Mouse (Mus musculus): ENCODE measurements at regions not wholly inside any gene's neighbourhood (a gene's known extent, or its start where the extent isn't known, plus 50 kb on each side); places are given as distances from the start of the nearest gene placed in this dataset.

DNA sequence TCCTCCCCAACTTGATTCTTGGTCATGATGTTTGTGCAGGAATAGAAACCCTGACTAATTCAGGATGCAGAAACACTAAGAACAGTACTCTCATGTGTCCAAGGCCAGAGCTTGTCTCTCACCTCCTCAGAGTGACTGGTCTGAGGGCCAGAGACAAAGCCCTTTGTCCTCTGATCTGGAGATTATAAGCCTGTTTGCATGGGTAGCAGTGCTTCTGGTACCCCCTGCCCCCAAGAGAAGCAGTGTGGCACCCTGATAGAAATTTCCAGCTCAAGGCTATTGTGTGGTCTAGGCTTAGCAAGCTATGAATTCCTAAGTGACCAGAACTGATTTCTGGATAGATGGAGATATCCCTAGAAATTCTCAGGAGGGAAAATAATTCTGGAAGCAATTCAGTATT is 380.2 kb downstream of the Cd83 start:
- in situ Hi-C loops (cut with MboI; ENCODE audit: unreplicated experiment in 2 of 2): no loop called here

DNA sequence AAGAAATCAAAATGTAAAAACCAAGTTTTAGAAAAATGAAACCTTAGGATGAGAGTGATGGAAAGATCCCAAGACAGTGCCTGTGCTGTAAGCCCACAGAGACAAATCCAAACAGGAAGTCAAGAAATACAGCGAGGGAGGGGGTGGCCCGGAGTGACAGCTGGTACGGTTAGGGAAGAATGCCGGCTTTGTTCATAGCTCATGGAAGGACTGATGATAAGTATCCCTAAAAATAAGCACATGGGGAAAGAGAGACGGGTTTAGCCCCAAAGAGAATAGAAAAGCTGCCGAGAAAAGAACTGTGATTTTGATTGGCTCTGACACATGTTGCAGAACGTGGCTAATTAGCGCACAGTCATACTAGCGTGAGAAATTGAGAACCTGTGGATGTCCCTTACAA is 382.6 kb downstream of the Cd83 start:
- in situ Hi-C loops (cut with MboI; ENCODE audit: unreplicated experiment in 2 of 2): no loop called here

DNA sequence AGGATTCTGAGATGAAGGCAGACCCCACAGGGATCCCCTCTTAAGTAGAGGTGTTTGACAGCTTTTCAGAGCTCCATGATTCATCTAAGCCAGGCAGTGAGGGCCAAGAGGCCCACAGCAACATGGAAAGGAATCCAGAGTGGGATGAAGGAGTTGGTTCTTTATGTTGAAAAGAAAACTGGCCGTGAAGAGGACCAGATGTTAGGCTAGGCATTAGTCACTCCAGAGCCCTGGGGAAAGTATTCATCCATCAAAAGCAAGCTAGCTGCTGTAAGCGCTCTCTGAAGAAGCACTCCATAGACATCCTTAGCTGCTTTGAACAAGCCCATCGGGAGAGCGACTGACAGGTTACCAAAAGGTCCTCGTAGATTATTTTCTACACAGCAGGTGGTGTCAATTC is 383.6 kb downstream of the Cd83 start:
- in situ Hi-C loops (cut with MboI; ENCODE audit: unreplicated experiment in 2 of 2): no loop called here

DNA sequence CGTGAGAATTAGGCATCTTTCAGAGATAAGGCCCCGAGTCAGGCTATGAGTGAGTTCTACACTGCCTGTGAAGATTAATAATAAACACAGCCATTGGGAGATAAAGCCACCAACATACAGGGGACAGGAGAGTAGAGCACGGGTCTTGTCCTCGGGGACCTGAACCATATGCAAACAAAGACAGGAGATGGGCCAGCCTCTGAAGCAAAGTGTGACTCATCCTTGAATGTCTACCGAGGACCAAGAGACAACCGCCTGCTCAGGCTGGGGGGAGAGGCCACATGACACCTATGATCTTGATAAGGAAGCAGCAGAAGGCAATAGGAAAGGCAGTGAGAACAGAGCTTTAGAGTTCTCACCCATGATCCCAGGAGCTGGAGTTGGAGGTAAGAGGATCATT is 387.1 kb downstream of the Cd83 start:
- in situ Hi-C loops (cut with MboI; ENCODE audit: unreplicated experiment in 2 of 2): no loop called here

DNA sequence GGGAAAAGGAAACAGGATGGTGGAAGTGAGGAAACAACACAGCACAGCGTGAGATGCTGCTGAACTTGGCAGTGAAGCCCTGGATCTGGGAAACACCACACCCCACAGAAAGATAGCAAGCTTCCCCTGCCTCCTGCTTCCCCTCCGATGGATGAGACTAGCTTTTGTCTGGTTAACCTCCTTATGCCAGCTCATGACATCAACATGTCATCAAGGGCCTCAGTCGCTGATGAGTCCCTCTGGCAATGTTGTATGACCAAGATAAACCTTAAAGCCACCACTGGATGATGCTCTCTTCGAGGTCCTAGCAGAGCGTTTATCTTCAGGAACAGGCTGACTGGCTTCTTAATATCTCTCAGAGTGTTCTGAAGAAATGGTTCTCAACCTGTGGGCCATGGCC is 388.1 kb downstream of the Cd83 start:
- in situ Hi-C loops (cut with MboI; ENCODE audit: unreplicated experiment in 2 of 2): no loop called here

DNA sequence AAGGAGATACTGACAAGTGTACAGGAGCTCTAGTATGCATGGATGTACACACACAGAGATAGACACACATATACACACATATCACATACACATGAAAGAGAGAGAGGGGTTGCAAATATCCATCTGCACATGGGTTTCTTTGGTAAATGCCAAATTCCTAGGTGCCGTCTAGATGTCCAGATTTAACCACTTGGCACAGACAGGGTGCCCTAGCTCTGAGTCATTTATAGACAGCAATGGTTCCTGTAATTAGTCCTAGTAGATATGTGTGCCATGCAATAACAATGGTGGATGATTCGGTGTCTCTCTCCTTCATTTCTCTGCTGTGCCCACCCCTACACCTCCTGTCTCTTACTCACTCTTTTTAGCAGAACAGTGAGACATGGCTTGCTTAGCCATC is 389.7 kb downstream of the Cd83 start:
- in situ Hi-C loops (cut with MboI; ENCODE audit: unreplicated experiment in 2 of 2): no loop called here

DNA sequence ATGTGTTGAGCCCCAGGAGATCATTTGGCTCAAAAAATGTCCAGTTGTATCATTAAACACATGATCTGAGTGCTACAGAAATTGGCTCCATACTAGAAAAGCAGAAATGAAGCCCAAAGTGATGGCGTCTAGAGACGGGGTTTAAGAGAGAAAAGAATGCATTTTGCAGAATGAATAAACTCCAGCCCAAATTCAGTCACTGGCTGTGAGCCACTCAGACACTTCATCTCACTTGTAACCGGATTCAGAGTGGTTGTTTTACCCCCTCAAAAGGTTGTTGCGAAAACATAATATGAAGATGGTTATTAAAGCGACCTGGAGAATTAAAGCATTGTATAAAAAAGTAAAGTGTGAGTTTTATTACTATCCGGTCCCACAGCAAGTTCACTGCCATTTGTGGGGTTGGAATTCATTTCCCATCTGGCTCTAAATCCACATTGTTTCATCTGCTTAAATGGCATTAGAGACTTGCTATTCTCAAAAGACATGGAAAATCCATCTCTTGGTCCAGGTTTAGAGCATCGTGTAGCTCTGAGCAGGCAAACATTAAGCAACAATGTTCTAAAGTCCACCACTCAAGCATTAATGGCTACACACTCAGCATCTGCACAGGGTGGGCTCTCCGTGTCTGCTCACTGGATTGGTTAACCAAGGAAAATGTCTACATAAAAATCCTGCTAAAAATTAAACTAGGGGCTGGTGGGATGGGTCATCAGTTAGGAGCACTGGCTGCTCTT is 390.9 kb downstream of the Cd83 start:
- in situ Hi-C loops (cut with MboI; ENCODE audit: unreplicated experiment in 2 of 2): no loop called here

DNA sequence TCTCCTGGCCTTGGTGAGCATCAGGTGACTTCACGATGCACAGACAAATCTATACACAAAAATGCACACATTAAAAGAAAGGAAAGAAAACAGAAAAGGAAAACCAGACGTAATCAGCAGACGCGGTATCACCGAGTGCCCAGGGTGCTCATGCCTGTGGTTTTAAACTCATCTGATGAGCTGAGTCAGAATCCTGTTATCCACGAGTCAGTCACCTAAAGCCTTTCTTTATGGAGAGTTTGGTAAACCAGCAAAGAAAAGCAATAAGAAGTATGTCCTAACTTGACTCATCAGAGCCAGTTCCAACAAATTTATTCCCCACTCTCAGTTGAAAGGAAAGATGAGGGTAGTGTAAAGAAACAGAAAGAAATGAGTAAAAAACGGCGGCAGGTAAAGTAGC is 391.5 kb downstream of the Cd83 start:
- in situ Hi-C loops (cut with MboI; ENCODE audit: unreplicated experiment in 2 of 2): no loop called here

DNA sequence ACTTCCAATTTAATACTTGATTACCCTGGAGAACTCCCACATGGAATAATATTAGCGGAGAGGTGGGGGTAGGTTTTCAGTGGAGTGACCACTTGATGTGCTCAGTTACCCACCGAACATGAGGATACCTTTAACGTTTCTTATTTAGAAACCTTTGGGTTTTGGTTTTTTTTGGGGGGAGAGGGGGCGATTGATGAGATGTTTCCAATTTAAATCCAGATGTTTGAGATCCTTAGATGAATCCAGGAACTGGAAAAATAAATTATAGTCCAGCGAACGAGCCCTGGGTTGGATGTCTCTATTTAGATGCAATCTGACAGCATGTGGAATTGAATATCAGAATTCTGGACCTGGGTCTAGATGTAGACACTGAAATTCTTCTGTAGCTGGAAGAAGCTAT is 393.4 kb downstream of the Cd83 start:
- in situ Hi-C loops (cut with MboI; ENCODE audit: unreplicated experiment in 2 of 2): no loop called here

DNA sequence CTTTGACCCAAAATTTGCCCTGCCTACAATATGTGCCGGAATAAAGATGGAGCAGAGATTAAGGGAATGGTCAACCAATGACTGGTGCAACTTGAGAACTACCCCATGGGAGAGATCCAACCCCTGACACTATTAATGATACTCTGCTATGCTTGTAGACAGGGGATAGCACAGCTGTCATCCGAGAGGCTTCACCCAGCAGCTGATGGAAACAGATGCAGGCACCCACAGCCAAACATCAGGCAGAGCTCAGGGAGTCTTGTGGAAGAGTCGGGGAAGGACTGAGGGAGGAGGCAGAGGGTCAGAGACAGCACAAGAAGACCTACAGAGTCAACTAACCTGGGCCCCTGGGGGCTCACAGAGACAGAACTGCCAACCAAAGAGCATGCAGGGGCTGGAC is 395.8 kb downstream of the Cd83 start:
- in situ Hi-C loops (cut with MboI; ENCODE audit: unreplicated experiment in 2 of 2): no loop called here

DNA sequence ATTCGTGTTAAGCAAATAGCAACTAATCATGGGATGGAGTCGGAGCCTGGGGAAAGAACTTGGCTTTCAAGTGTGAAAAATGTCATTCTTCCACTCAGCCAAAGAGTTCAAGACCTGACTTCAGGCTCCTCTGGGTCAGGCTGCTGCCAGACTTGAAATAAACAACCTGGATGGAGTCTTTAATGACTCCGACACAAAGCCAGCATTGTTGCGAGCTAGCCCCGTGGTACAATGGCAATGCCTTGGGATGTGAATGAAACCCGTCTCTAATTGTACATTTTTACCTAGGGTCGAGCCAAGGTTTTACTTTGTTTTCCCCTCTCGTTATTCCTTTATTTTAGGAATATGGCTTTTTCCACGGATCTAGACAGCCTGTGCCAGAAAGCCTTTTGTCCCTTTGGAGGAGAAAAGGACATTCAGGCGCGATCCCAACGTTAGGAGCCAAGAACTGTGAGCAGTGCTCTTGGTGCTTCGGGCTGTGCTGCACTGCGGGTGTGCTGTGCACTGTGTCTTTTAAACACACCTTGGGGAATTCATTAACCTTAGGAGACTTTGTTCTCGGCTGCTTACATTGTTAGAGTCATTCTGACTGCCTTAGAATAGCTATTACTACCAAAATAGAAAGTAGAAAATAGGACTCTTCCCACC is 398.1 kb downstream of the Cd83 start:
- in situ Hi-C loops (cut with MboI; ENCODE audit: unreplicated experiment in 2 of 2): no loop called here

DNA sequence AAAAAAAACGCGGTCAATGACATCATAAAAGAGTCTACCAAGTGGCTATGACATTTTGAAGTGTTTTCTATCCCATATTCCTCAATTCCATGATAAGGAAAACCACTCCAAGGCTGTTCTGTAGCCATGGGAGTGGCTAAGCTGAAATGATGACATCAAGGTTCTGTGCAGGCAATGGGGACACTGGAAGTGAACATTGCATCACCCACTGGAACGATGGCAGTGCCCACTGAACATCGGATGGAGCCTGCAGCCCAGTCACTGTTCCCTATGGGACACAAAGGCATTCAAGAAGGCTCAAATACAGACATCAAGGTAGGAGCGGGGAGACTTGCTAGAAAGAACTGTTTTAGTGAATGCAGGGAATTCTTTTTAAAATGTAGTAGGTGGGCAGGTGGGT is 410.8 kb downstream of the Cd83 start:
- in situ Hi-C loops (cut with MboI; ENCODE audit: unreplicated experiment in 2 of 2): no loop called here

DNA sequence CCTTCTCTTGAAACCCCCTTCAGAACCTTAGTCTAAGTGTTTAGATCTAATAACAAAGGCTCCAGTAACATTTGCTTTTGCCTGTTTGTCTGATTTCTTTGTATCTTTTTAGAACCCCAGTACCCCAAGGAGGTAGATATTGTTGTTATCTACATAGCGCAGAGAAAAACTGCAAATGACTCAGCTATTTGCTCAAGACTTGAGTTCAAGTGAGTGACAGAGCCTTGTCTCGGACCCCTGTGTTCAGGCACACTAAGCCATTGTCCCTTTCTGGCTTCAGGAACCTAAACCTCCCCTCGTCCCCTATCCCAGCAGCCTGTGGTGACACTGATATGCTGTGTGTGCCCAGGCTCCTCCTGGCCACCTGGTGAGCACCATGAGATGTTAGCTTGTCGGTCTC is 421.5 kb downstream of the Cd83 start:
- in situ Hi-C loops (cut with MboI; ENCODE audit: unreplicated experiment in 2 of 2): no loop called here

DNA sequence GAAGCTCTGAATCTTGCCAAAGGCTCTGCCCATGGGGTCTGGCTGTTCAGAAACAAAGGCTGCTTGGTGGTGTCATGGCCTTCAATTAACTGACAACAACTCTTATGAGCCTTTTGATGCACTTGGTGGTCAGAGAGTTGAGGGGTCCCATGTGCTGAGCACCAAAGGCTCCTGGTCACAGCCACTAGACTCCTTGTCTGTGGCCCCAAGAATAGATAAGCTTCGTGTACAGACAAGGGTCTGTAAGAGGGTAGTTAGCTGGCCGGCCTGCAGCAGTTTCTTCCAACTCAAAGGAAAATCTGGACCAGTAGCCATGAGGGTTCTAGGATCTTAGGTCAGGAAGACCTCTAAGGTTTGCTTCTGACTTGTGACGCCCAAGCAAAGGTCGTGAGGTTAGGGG is 421.9 kb downstream of the Cd83 start:
- in situ Hi-C loops (cut with MboI; ENCODE audit: unreplicated experiment in 2 of 2): no loop called here

DNA sequence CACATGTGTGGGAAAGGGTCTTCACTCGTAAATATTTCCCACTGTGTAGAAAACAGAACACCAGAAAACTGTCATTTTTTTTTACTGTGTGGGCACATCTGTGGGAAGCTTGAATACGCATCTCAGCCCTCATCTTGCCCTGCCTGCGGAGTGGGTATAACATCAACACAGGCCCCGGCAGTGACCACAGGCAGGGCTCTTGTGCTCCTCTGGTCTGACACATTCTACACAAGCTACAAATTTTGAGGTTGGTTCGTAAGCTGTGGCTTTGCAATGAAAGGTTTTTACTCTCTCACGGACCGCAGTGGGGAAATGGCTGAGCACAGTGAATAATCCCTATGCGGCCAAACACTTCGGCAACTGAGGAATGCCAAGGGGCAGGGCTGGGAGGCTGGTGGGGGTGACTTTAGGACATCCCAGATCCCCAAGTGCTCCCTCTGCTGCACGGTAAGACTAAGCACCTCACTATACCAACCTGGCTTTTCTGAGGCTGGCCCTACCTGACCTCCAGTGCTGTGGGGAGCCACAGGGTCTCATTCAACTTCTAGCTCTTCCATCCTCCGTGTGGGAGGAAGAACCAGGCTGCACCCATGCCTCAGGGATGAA is 422.9 kb downstream of the Cd83 start:
- in situ Hi-C loops (cut with MboI; ENCODE audit: unreplicated experiment in 2 of 2): no loop called here

DNA sequence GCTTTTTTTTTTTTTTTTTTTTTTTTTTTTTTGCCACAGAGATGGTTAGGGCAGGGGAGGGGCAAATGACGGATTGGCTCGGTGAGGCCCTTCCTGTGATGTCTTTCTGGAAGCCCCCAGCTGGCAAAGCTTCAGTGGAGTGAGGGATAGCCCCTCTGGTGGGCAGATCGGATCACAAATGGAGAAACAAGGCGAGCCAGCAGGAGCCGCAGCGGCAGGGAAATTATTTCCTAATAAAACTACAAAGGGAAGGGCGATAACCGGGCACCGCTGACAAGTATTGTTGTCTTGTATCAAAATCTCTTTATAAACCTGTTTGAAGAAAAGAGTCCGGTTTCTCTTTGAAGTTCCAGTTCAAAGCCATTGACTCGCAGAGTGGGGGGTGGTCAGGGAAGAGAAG is 424.5 kb downstream of the Cd83 start:
- in situ Hi-C loops (cut with MboI; ENCODE audit: unreplicated experiment in 2 of 2): no loop called here

DNA sequence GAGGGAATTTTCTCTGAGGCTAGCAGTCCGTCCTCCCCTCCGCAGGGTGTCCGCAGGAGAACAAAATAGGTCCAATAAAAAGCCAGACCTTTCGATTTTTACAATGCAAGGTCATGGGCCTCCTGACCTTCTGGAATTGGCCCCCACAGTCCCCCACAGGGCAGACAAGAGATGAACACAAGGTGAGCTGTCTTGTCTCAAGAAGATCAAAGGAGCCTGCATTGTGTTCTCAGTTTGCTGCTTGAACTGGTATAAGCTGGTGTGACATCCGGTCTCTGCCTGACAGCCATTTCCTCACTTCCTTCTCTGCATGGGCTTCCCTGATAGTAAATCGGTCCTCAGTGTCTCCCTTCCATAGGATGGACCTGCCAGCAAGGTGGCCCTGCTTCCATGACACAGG is 425.5 kb downstream of the Cd83 start:
- in situ Hi-C loops (cut with MboI; ENCODE audit: unreplicated experiment in 2 of 2): no loop called here

DNA sequence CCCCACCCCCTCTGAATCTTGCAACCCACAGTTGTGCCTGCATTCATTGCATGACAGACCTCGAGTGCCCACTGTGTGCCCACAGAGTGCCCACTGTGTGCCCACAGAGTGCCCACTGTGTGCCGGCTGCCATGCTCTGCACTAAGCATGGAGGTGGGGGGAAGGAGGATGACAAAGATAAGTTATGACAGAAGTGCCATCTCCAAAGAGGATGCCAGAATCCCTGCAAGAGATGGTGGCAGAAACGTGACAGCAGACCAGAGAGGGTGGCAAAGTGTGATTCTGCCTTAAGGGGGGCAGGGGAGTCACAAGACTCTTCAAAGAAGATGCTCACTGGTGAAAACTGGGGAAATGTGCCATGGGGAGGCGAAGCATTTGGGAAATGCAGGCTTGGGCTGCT is 427.8 kb downstream of the Cd83 start:
- in situ Hi-C loops (cut with MboI; ENCODE audit: unreplicated experiment in 2 of 2): no loop called here

DNA sequence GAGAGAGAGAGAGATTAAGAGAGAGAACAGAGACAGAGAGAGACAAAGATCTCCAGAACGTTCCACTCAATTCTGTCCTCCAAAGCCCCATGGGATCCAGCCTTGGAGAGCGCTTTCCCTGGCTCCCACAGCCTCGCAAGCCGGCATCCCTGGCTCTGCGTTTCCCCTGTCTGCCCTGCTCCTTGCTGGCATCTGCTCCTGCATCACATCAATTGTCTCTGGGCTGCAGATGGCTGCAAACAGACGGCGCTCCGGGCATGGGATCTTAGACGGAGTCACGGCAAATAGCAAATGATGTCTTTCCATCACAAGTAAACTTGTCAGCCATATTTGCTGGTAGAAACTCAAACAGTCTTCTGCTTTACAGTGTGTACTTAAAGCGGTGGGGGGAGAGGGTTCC is 428.4 kb downstream of the Cd83 start:
- in situ Hi-C loops (cut with MboI; ENCODE audit: unreplicated experiment in 2 of 2): no loop called here

DNA sequence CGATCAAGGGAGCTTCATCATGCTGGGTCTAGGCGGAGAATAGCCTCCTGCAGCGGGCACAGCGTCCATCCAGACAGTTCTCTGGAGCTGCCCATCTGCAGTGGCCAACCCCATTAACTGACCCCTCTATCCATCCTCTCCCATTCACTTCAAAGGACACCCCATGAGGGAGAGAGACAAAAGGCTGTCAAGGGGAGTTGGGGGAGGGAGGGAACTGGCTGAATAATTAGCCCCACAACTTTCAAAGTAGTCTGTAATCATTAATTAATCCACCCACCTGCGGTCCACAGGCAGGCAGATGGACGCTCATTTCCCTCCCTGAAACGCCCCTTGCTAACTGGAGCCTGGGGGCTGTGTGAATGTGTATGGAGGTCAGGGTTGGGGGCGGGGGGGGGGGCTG is 433.7 kb downstream of the Cd83 start:
- in situ Hi-C loops (cut with MboI; ENCODE audit: unreplicated experiment in 2 of 2): no loop called here

DNA sequence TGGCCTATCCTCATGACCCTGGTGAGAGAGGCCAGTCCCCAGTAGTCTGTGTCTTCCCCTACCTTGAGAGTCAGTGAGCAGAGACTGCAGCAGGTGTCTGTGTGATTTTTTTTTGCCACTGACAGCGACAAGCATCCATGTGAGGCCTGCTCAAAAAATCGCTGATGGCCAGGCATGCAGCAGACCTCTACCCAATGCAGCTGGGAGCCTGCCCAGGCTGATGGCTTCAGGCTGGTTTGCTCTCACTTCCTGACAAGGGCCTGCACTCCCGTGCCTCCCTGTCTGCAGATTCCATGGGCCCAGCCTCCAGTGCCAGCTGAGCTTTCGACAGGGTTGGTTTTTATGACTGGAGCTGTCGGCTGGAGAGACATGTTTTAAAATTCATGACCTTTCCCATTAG is 437.1 kb downstream of the Cd83 start:
- in situ Hi-C loops (cut with MboI; ENCODE audit: unreplicated experiment in 2 of 2): no loop called here

DNA sequence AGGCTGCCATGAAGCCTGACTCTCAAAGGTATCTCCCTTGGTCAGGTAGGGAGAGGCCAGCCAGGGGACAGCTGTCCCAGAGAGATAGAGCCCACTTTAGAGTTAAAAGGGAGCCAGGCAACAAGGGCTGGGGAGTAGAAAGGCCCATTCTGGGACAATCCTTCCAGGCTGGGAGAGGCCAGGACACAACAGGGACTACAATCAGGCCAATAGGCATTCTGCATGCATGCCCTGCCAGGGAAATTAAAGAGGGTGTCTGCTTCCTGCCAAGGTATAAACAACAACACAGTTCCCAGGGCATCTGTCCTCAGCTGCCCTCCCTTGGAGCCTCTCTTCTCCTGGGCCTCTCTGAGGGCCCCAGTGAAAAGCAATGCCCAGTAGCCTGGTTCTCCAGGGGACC is 437.8 kb downstream of the Cd83 start:
- in situ Hi-C loops (cut with MboI; ENCODE audit: unreplicated experiment in 2 of 2): no loop called here
